Mouse (Mus musculus) T-helper 2 cell (primary cell): ENCODE results near the gene Myo5a.

Source experiments
- in situ Hi-C: fragments of 300-600 bp; cut with MboI, MseI; formaldehyde crosslinking; loops from one replicate; pipeline ENCODE4 v1.15.1; 2025; ENCODE audit warnings: high pct_unique_total_duplicates

The Myo5a gene

GRCm38 (mm10) chr9:75070457-75071028, at the start of gene Myo5a:
Gene Myo5a, plus strand, starts transcription at chr9:75071015.
- in situ Hi-C loops = no loop called here

DNA sequence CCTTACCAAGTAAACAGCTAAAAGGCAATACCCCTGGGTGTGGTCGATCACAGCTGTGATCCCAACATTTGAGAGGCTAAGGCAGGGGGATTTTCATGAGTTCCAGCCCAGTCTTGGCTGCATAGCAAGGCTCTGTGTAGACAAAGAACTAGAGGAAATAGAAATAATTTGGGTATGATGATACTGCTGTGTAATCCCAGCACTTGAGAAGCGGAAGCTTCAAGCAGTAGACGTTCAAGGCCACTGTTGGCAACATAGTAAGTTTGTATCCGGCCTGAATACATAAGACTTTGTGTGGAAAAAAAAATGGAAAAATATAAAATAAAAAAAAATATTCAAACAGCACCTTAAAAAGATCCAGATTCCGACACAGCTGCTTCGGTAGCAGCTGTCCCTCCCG, 48.3 kb upstream of the Myo5a start:
- in situ Hi-C loops = loop anchor here (10.0 kb wide), 1 partner anchor 118 kb away; no protein-coding TSS in a partner anchor

DNA sequence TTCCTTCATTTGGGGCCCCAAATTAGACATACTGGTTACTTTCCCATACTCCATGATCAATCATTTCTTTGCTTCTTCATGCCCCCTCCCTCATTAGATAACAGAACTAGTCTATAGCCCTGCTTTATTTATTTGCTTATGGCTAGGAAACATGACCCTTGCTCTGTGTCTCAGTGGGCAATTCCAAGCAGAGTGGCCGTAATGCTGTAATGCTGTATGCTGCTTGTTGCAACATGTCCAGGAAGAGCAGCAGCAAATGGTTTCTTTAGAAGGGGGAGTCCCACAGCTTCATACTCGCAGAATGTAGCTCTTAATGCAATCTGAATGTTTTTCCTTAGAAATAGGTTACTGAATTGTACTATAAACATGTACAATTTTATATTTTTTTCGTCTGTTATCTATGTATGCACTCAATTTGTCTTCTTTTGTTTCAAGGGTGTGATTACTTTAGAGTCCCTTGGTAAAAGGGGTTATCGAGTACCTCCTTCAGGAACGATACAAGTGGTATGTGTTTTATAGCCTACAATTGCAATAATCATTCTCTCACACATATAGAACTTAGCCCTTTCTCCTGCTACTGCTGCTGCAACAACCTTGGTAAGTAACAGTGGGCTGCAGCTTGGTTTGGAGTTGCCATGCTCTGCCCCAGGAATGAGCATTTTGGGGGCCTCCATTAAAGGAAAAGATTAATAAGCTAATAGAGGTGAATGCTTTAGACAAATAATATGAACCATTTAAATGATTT, 47.5 kb upstream of the Myo5a start:
- in situ Hi-C loops = loop anchor here (10.0 kb wide), 1 partner anchor 119 kb away; no protein-coding TSS in a partner anchor

GRCm38 (mm10) chr9:75024089-75024488, 46.7 kb upstream of the Myo5a start:
- in situ Hi-C loops = loop anchor here (10.0 kb wide), 1 partner anchor 119 kb away; no protein-coding TSS in a partner anchor

- in situ Hi-C loops = loop anchor here (10.0 kb wide), 1 partner anchor 121 kb away; no protein-coding TSS in a partner anchor
Measured at GRCm38 (mm10) chr9:75025689-75026088, 45.1 kb upstream of the Myo5a start.

GRCm38 (mm10) chr9:75032408-75032807, 38.4 kb upstream of the Myo5a start:
- in situ Hi-C loops = no loop called here

- in situ Hi-C loops = no loop called here
Measured at GRCm38 (mm10) chr9:75033141-75033540, 37.7 kb upstream of the Myo5a start.

DNA sequence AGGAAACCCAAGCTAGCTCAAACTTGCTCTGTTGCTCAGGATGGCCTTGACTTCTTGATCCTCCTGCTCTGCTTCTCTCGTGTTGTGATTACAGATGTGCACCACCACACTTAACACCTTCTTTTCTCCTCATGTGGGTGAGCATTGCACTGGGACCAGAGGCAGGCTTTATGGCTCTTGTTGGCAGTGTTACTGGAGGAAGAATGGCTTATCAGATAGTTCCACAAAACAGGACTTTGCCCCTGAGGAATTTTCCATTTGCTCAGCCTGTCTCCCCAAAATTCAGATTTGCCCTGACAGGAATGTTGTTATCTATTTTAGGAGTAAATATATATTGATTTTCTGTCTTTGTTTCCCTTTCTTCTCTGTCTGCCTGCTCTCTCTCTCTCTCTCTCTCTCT, 36.1 kb upstream of the Myo5a start:
- in situ Hi-C loops = no loop called here

GRCm38 (mm10) chr9:75035944-75036343, 34.9 kb upstream of the Myo5a start:
- in situ Hi-C loops = no loop called here

GRCm38 (mm10) chr9:75037451-75038356, 33.1 kb upstream of the Myo5a start, which contains the start of gene Arpp19:
Gene Arpp19, plus strand, starts transcription at chr9:75037614.
- in situ Hi-C loops = no loop called here

GRCm38 (mm10) chr9:75038357-75038688, 32.5 kb upstream of the Myo5a start:
- in situ Hi-C loops = no loop called here

- in situ Hi-C loops = no loop called here
Measured at GRCm38 (mm10) chr9:75040566-75040965, 30.2 kb upstream of the Myo5a start.

DNA sequence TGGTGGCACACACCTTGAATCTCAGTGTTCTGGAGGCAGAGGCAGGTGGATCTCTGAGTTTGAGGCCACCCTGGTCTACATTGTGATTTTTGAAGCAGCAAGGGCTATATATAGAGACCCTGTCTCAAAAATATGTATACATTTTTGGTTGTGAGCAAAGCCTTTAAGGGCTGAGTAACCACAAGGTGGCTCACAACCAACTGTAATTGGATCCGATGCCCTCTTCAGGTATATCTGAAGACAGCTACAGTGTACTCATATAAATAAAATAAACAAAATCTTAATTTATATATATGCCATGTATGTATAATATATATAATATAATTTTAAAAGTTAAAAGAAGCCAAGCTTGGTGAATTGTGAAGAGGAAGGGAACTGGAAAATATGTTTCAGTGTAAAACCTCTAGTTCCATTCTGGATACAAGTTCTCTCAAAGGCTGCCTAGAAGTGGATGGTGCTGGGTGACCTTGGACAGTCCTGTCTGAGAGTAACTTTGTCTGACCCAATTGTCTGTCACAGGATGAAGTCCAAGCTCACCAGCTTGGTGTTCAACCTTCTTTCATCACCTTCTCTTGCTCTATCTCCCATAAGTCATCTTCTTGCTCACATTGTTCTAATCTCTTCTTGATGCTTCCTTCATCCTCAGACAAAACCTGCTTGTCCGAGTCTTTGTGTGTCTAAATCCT, 28.8 kb upstream of the Myo5a start:
- in situ Hi-C loops = no loop called here

DNA sequence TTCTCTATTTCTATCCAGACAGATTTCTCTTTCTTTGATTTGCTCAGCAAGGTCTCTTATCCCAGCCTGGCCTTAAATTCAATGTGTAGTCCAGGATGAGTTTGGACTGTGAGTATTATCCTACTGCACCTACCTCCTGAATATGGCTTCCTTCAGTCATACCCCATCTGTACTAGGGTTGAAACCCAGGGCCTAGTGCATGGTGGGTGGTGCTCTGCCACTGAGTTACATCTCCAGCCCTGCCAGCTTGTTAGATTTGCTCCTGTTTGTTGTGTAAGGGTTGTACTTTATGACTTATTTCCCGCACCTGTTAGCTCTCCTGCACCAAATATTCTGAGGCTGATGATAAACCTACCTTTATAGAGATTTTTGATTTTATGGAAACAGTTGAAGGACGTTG, 27.6 kb upstream of the Myo5a start:
- in situ Hi-C loops = no loop called here

GRCm38 (mm10) chr9:75047079-75047478, 23.7 kb upstream of the Myo5a start:
- in situ Hi-C loops = no loop called here

GRCm38 (mm10) chr9:75049100-75049499, 21.7 kb upstream of the Myo5a start:
- in situ Hi-C loops = no loop called here

- in situ Hi-C loops = loop anchor here (10.0 kb wide), 2 partner anchors 215 to 395 kb away; partner anchors contain the start of gene Leo1
Measured at GRCm38 (mm10) chr9:75050003-75050402, 20.8 kb upstream of the Myo5a start.

DNA sequence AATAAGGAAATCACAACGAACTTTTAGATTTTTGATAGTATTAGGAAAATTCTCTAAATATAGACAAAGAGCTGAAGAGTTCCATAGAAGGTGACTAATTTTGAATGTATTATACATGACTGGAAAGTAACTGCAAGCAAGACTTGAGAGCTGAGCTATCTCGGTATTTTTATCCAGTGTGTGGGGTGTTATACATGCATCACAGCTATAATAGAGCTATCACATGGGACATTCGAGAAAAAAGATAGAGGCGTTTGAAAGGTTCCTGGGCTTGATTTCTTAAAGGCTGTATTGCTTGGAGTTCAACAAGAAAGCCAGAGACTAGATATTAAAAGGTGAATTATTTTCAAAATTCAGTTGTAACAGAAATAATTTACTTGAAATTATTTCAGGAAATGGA, 19.0 kb upstream of the Myo5a start:
- in situ Hi-C loops = loop anchor here (10.0 kb wide), 2 partner anchors 213 to 393 kb away; partner anchors contain the start of gene Leo1

DNA sequence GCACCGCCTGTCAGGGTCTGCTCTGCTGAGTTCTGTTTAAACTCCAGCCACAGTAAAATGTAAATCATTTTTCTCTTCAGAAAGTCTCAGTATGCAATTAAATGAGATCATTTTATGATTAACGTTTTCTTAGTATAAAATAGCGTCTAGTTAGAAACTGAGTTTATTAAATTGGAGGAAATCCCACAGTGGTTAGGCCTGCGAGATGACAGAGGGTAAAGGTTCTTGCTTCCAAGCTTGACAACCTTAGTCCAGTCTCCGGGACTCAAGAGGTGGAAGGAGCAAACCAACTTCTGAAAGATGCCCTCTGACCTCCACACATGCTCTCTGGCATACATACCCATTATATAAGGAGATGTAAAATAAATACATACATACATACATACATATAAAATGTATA, 15.8 kb upstream of the Myo5a start:
- in situ Hi-C loops = loop anchor here (10.0 kb wide), 2 partner anchors 210 to 390 kb away; partner anchors contain the start of gene Leo1

DNA sequence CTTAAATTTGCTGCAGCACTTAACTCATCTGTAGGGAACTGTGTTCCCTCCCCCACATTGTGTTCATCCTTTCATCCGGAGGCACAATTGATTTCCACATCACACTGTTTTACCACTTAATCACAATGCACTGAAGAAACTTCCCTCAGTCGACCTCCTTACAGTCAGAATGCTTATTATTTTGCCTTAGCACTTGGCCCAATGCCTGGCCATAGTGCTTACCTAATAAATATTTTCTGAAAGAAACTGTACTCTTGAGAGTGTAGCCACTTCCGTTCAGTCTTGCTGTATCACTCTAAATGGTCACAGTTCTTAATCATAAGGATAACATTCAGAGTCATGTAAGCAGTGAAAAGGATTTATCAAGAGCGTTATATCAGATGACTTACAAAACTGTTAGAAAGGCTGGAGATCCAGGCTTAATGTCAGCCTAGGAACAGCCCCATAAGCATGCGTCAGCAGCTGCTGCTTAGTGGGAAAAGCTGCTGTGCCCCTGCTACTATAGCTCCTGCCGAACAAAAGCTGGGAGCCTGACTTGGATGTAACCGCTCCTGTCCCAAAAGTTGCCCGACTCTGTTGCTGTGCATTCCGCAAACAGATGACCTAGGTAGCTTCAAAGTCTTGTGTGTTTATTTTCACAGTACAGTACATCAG, 6.0 kb upstream of the Myo5a start:
- in situ Hi-C loops = no loop called here
